Mouse (Mus musculus): ENCODE measurements around the gene Fer1l4.

Fer1l4 gene

GRCm38 (mm10) chr2:156007888-156008532 is 44.7 kb downstream of the Fer1l4 start, which contains the start of the genes 6430550D23Rik and Ergic3:
TSS of gene 6430550D23Rik (minus strand) at chr2:156007977.
TSS of gene Ergic3 (plus strand) at chr2:156008045.
- peak; percentile 98 for DNase-seq (ENCODE audit: low spot score)

DNA sequence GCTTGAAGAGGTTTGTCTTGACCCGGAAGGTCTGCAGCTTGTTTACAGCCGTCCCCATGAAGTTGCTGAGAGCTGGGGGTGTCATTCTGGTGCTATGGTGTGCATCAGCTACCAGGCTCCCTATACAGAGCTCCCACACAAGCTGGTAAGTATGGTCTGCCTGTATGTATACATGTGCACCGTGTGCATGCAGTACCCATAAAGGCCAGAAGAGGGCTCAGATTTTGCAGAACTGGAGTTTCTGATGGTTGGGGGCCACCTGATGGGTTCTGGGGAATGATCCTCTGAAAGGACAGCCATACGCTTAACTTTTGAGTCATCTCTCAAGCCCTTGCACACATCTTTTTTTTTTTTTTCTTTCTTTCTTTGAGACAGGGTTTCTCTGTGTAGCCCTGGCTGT is 47.4 kb downstream of the Fer1l4 start:
- DNase-seq (ENCODE audit: low spot score), result no peak

- DNase-seq (ENCODE audit: low spot score), result peak; percentile 51
Observed at GRCm38 (mm10) chr2:155991863-155992321, 60.9 kb downstream of the Fer1l4 start.

DNA sequence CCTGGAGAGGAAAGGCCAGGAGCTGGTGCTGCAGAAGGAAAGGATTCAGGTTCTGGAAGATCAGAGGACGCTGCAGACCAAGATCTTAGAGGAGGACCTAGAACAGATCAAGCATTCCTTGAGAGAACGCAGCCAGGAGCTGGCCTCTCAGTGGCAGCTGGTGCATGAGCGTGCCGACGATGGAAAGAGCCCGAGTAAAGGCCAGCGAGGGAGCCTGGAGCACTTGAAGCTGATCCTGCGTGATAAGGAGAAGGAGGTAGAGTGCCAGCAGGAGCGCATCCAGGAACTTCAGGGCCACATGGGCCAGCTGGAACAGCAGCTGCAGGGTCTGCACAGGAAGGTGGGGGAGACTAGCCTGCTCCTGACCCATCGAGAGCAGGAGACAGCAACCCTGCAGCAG is 61.6 kb downstream of the Fer1l4 start:
- no peak for DNase-seq (ENCODE audit: low spot score)

GRCm38 (mm10) chr2:155989085-155989484 is 63.7 kb downstream of the Fer1l4 start:
- DNase-seq (ENCODE audit: low spot score), result no peak

DNA sequence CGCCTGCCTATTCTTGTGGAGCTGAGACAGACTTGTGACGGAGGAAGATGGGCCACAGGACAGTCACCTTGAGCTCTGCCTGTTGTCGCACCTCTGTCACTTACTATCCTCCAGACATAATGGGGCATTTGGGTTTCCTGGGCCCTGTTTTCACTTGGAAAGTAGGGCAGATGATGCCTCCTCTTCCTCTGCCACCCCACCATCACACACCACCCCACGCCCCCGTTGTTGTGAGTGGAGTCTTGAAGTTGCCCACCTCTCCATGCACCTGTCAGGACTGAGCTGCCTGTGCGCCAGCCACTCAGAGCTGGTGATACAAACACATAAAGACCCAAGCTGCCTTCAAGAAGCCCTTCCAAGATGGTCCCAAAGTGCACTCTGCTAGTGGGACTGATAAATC is 65.6 kb downstream of the Fer1l4 start:
- no peak for DNase-seq (ENCODE audit: low spot score)

DNA sequence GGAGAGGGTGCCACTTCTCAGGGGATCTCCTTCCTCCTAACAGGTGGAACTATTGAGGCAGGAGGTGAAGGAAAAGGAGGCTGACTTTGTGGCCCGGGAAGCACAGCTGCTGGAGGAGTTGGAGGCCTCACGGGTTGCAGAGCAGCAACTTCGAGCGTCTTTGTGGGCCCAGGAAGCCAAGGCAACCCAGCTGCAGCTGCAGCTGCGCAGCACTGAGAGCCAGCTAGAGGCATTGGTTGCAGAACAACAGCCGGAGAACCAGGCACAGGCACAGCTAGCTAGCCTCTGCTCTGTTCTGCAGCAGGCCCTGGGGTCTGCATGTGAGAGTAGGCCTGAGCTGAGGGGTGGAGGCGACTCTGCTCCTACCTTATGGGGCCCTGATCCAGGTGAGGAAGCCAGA is 67.0 kb downstream of the Fer1l4 start:
- DNase-seq (ENCODE audit: low spot score), result no peak

DNA sequence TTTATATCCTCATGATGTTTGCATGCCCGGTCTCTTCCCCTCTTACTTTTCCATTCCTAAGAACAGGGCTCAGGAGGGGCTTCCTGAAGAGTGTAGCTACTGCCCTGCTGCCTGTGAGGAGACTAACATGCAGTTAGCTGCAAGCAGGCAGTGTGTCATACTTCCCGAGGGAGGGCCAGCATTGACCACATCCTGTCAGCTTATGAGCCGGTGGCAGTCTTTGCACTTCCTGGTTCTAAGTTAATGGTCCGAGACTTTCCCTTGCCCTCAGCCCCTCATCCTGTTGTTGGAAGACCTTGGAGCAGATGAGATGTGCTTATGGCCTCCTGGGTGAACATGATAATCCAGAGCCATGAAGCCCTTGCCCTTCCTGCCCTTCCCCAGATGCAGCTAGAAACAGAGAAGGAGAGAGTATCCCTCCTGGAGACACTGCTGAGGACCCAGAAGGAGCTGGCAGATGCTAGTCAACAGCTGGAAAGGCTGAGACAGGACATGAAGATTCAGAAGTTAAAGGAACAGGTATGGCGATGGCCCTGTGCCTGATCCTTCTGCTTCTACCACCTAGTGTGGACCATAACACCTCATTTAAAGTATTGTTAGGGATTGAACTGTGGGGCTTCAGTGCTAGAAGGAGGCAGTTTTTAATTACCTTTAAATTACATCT is 73.3 kb downstream of the Fer1l4 start:
- peak; percentile 40 for DNase-seq (ENCODE audit: low spot score)

DNA sequence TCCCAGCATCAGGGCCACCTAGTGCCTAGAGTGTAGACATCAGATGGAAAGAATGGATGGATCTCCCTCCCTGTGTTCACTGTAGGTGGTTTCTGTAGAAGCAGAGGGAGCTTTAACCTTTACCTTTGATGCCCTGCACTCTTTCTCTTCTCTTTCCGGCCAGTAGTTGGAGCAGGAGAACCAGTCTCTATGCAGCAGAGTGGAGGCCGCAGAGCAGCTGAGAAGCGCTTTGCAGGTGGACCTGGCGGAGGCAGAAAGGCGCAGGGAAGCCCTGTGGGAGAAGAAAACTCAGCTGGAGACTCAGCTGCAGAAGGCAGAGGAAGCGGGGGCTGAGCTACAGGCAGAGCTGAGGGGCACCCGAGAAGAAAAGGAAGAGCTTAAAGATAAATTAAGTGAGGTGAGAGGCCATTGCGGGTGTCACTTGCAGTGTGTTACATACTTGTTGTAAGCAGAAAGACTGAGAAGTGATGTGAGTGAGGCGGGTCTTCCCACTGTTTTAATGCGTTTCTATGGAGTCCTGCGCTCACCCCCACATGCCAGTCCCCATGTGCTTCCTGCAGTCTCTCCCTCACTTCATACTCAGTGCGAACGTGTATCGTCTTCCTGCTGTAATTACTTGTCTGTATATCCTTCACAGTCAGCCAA is 78.5 kb downstream of the Fer1l4 start:
- no peak for DNase-seq (ENCODE audit: low spot score)

DNA sequence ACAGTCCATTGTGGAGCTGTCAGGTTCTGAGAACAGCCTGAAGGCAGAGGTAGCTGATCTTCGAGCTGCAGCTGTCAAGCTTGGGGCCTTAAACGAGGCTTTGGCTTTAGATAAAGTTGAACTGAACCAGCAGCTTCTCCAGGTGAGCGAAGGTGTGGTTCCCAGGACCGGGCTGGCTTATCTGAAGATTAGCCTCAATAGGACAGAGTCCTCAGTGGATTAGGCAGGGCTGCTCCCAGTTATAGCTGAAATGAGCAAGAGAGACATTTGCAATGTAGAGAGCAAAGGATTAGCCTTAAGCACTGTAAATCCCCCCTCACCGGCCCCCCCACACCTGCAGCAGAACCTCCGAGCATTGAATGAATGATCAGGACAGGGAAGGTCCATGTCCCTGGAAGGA is 79.4 kb downstream of the Fer1l4 start:
- DNase-seq (ENCODE audit: low spot score), result no peak

Measured in spleen, adult 12 weeks (tissue).